Mouse (Mus musculus) kidney, embryonic 15.5 days (tissue): ENCODE measurements around the gene Upk3bl. TPM values are rescaled to one million over a fixed set of nuclear protein-coding genes. Genes with fewer than 3 reads are reported as not detected.
"Not testable (repeated sequence)": the region's sequence is repeated elsewhere in the genome, so short reads cannot be mapped to it uniquely, and the experiment has no call there.

ENCODE experiments used
- ATAC-seq: fragments of 200-750 bp; cut with Nextera tagmentation; replicated peaks from 2 replicates; pipeline ENCODE4 v1.8.0; 2017; ENCODE audit warnings: moderate TSS enrichment; ENCODE audit not compliant: low FRiP score
- H3K27ac ChIP-seq: fragments of 300-500 bp; sonication (generic); 2 replicates; pipeline ENCODE4 v1.5.1; 2015; ENCODE audit warnings: mild to moderate bottlenecking, inconsistent platforms
- H3K27me3 ChIP-seq: fragments of 300-500 bp; sonication (generic); 2 replicates; pipeline ENCODE4 v1.6.1; 2015; ENCODE audit warnings: inconsistent platforms
- H3K36me3 ChIP-seq: fragments of 300-500 bp; sonication (generic); 2 replicates; pipeline ENCODE4 v1.6.1; 2015; ENCODE audit warnings: inconsistent platforms
- H3K4me1 ChIP-seq: fragments of 300-500 bp; sonication (generic); 2 replicates; pipeline ENCODE4 v1.6.1; 2015; ENCODE audit warnings: inconsistent platforms
- H3K4me2 ChIP-seq: fragments of 300-500 bp; sonication (generic); 2 replicates; pipeline ENCODE4 v1.6.1; 2015; ENCODE audit warnings: moderate library complexity, mild to moderate bottlenecking, inconsistent platforms
- H3K4me3 ChIP-seq: fragments of 300-500 bp; sonication (generic); replicated peaks from 2 replicates; pipeline ENCODE4 v1.5.1; 2015; ENCODE audit warnings: mild to moderate bottlenecking, inconsistent platforms
- H3K9ac ChIP-seq: fragments of 300-500 bp; sonication (generic); 2 replicates; pipeline ENCODE4 v1.6.1; 2015; ENCODE audit warnings: mild to moderate bottlenecking, inconsistent platforms
- H3K9me3 ChIP-seq: fragments of 300-500 bp; sonication (generic); replicated peaks from 2 replicates; pipeline ENCODE4 v1.6.1; 2016; ENCODE audit warnings: inconsistent platforms
- WGBS: fragments of 180-500 bp; shearing (Covaris S2); methylation state at CpG from one replicate; pipeline ENCODE4 v1.1.7; 2015; ENCODE audit warnings: mixed read lengths; 5-methylcytosine and 5-hydroxymethylcytosine counted together
- microRNA-seq: library from miRNA; unstranded; fragments of <30 nt; microRNA quantifications from one replicate; pipeline ENCODE4, GENCODE M21; 2016
- polyA plus RNA-seq: library from polyadenylated mRNA; unstranded; fragments of >200 nt; fragmentation: Nextera tagmentation; extraction: Ambion mirVana; gene quantifications from 2 replicates; pipeline ENCODE4 v1.2.1, GENCODE M21; 2015

Upk3bl gene
- polyA plus RNA-seq, 1 experiment from 2014 or later: 3.2 TPM

GRCm38 (mm10) chr5:136094249-136095010 lies 40.1 kb downstream of the Upk3bl start:
- Histone ChIP-seq H3K36me3 (no peaks in the 10 kb centered on the region), H3K9me3 (no peaks in the 10 kb centered on the region), H3K4me2 (no peak overlapping the region), H3K27me3 (no peaks in the 10 kb centered on the region), H3K9ac (no peak overlapping the region), H3K27ac (no peak overlapping the region), H3K4me1 (no peaks in the 10 kb centered on the region), H3K4me3 (no peak overlapping the region)
- WGBS: 50% methylated on average over 8 of the region's 8 CpGs
- ATAC-seq: no peak

DNA sequence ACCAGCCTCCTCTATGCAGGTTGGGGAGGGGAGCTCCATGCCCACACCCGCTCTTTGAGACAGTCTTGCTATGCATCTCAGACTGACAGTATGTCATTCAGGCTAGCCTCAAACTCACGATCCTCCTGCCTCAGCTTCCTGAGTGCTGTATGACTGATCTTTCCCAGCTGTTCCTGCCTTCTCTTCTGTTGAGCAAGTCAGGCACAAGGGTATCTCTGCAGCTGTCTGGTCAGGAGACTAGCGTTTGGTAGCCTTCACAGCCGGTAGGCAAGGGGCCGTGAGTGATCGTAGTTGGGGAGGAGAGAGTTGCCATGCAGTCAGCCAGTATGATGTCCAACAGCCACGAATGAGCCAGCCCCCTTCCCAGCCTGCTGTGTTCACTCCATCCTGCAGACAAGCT lies 40.8 kb downstream of the Upk3bl start:
- Histone ChIP-seq H3K9ac (no peak overlapping the region), H3K4me3 (no peak overlapping the region), H3K9me3 (no peaks in the 10 kb centered on the region), H3K4me1 (no peaks in the 10 kb centered on the region), H3K27ac (no peak overlapping the region), H3K4me2 (no peak overlapping the region), H3K27me3 (no peaks in the 10 kb centered on the region), H3K36me3 (no peaks in the 10 kb centered on the region)
- no peak for ATAC-seq
- 71% methylated on average over 7 of the region's 7 CpGs for WGBS

GRCm38 (mm10) chr5:136098536-136098935 lies 44.2 kb downstream of the Upk3bl start:
- no peak for ATAC-seq
- Histone ChIP-seq H3K9ac (no peak overlapping the region), H3K4me3 (no peak overlapping the region), H3K27ac (no peak overlapping the region), H3K4me2 (no peak overlapping the region), H3K4me1 (peaks cover 9% of the 10 kb centered on the region), H3K36me3 (no peaks in the 10 kb centered on the region), H3K27me3 (peaks cover 10% of the 10 kb centered on the region; the same call in 1 of the 2 replicates), H3K9me3 (no peaks in the 10 kb centered on the region)
- 82% methylated on average over 10 of the region's 10 CpGs for WGBS

DNA sequence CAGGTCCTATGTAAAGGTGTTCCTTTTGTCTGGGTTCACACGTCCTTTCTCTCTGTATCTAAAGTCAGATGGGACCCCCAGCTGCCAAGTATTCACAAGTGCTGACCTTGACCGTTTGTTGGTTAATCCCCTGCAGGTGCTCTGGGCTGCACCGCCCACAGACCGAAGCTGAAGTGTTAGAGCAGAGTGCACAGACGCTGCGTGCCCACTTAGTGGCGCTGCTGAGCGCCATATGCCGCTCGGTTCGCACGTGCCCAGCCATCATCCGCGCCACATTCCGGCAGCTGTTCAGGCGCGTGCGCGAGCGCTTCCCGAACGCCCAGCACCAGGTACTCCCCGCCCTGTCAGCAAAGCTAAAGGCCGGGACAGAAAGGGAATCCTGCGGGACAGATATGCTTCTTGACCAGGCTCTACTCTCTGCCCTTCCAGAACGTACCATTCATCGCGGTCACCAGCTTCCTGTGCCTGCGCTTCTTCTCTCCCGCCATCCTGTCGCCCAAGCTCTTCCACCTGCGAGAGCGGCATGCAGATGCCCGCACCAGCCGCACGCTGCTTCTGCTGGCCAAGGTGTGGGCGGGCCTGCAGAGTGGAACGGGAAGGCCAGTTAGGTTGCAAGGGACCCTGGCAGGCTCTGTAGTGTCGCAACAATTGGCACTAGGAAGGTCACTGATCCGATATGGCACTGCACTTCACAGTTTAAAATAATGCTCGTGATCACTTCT lies 48.0 kb downstream of the Upk3bl start:
- peaks cover 9% of the 10 kb centered on the region for H3K4me1 ChIP-seq
- H3K36me3 ChIP-seq: peaks cover 8% of the 10 kb centered on the region
- H3K4me2 ChIP-seq: peak overlapping the region; percentile 71
- 8% methylated on average over 41 of the region's 41 CpGs for WGBS
- H3K9ac ChIP-seq: 0 out of 2 replicates have a peak overlapping the region, but pooled peaks have one; percentile 26
- no peaks in the 10 kb centered on the region for H3K9me3 ChIP-seq
- peaks cover 10% of the 10 kb centered on the region; the same call in 1 of the 2 replicates for H3K27me3 ChIP-seq
- H3K4me3 ChIP-seq: peak overlapping the region; percentile 39
- no peak overlapping the region for H3K27ac ChIP-seq
- peak; percentile 84 for ATAC-seq

DNA sequence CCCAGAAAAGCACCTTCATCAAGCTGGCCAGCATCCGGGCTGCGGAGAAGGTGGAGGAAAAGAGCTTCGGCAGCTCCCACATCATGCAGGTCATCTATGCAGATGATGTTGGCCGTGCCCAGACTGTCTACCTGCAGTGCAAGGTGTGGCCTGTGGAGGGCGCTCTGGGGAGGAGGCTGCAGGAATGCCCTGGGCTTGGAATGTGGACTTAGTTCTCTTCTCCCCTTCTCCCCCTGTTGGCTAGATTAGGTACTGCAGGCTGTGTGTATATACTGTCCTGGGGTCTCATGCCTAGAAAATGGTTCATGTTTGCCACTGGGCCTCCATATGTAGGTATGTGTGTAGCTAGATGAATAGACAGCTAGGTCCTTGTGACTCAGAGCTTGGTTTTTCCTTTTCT lies 50.2 kb downstream of the Upk3bl start:
- H3K9ac ChIP-seq: no peak overlapping the region
- H3K9me3 ChIP-seq: no peaks in the 10 kb centered on the region
- peaks cover 9% of the 10 kb centered on the region for H3K4me1 ChIP-seq
- peaks cover 10% of the 10 kb centered on the region; the same call in 1 of the 2 replicates for H3K27me3 ChIP-seq
- H3K36me3 ChIP-seq: peaks cover 8% of the 10 kb centered on the region
- H3K27ac ChIP-seq: no peak overlapping the region
- WGBS: 88% methylated on average over 5 of the region's 5 CpGs
- ATAC-seq: no peak
- no peak overlapping the region for H3K4me2 ChIP-seq
- no peak overlapping the region for H3K4me3 ChIP-seq

DNA sequence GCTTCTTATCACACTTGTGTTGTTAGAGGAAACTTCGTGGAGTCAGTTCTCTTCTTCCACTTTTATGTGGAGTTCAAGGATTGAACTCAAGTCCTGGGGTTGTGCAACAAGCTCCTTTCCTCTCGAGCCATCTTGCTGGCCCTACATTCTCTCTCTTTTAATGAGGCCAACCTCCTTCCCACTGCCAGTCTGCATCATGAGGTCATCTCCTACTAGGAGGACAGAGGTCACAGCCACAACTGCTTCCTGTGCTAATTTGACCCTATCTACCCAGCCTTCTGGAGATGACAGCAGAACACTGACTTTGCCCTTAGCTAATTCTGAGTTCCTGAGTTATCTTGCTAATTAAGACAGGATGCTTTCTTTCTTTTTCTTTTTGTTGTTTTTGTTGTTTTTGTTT lies 54.2 kb downstream of the Upk3bl start:
- H3K27me3 ChIP-seq: no peaks in the 10 kb centered on the region
- no peak for ATAC-seq
- no peaks in the 10 kb centered on the region for H3K4me1 ChIP-seq
- no peak overlapping the region for H3K4me3 ChIP-seq
- no peak overlapping the region for H3K27ac ChIP-seq
- H3K9me3 ChIP-seq: no peaks in the 10 kb centered on the region
- no peak overlapping the region for H3K4me2 ChIP-seq
- no peak overlapping the region for H3K9ac ChIP-seq
- H3K36me3 ChIP-seq: peaks cover 8% of the 10 kb centered on the region
- WGBS: 54% methylated on average over 2 of the region's 2 CpGs

DNA sequence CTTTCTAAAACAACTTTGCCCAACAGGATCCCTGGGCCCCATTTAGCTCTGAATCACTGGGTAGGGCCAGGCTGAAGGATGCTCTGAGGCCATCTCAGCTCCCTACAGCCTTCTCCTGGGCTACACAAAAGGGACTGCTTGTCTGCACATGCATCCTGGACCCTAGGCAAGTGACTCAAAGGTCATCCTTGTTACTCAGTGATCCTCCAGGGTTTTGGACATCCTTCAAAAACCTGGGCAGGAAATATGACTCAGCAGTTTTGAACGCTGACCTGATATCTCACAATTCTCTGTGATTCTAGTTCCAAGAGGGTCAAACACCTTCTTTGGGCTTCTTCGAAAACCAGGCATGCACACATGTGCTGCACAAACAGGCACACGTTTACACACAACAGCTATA lies 54.8 kb downstream of the Upk3bl start:
- Histone ChIP-seq H3K4me1 (no peaks in the 10 kb centered on the region), H3K27ac (no peak overlapping the region)

GRCm38 (mm10) chr5:136113546-136113945 lies 59.3 kb downstream of the Upk3bl start:
- not testable (repeated sequence) for H3K4me2 ChIP-seq, H3K4me3 ChIP-seq, ATAC-seq, H3K9me3 ChIP-seq, H3K9ac ChIP-seq, H3K27ac ChIP-seq, H3K27me3 ChIP-seq, H3K36me3 ChIP-seq
- peaks cover 25% of the 10 kb centered on the region for H3K4me1 ChIP-seq
- WGBS: 46% methylated on average over 4 of the region's 4 CpGs

More for the DNA sequence above, 54.8 kb downstream of the Upk3bl start:
- ATAC-seq: no peak
- 75% methylated on average over 3 of the region's 3 CpGs for WGBS
- Histone ChIP-seq H3K4me3 (no peak overlapping the region), H3K9me3 (no peaks in the 10 kb centered on the region), H3K9ac (no peak overlapping the region), H3K4me2 (no peak overlapping the region), H3K27me3 (no peaks in the 10 kb centered on the region), H3K36me3 (peaks cover 8% of the 10 kb centered on the region)

Small RNA genes within 50 kb of the gene (microRNA-seq; reads per million reads assigned to microRNA genes)
- gene Mir7035: 1.2 reads per million

Other genes with a start within 250 kb of the Upk3bl start
- 0.55 and 1.2 TPM in 2 replicates for gene Srrm3, start 247.6 kb upstream of the Upk3bl start, polyA plus RNA-seq
- 70.0 and 72.9 TPM in 2 replicates for gene Hspb1, start 166.6 kb upstream of the Upk3bl start, polyA plus RNA-seq
- gene Ywhag, start 119.9 kb upstream of the Upk3bl start, polyA plus RNA-seq: 179 and 189 TPM in 2 replicates
- gene Ssc4d, start 80.0 kb upstream of the Upk3bl start, polyA plus RNA-seq: 9.6 and 10.1 TPM in 2 replicates
- gene Zp3, start 74.4 kb upstream of the Upk3bl start, polyA plus RNA-seq: 0.30 TPM in 1 of 2 replicates, not detected in the other
- 29.4 and 29.9 TPM in 2 replicates for gene Dtx2, start 59.7 kb upstream of the Upk3bl start, polyA plus RNA-seq
- 2.6 and 5.9 TPM in 2 replicates for gene Upk3b, start 16.0 kb upstream of the Upk3bl start, polyA plus RNA-seq
- 15.4 and 18.5 TPM in 2 replicates for gene Rasa4, start 29.4 kb downstream of the Upk3bl start, polyA plus RNA-seq
- gene Polr2j, start 62.1 kb downstream of the Upk3bl start, polyA plus RNA-seq: 249 and 260 TPM in 2 replicates
- gene Lrwd1, start 81.6 kb downstream of the Upk3bl start, polyA plus RNA-seq: 33.6 and 40.2 TPM in 2 replicates
- gene Alkbh4, start 81.7 kb downstream of the Upk3bl start, polyA plus RNA-seq: 15.7 and 16.9 TPM in 2 replicates
- gene Orai2, start 116.2 kb downstream of the Upk3bl start, polyA plus RNA-seq: 6.0 and 6.3 TPM in 2 replicates
- gene Prkrip1, start 144.5 kb downstream of the Upk3bl start, polyA plus RNA-seq: 50.8 and 51.3 TPM in 2 replicates
- gene Sh2b2, start 192.1 kb downstream of the Upk3bl start, polyA plus RNA-seq: 5.0 and 5.2 TPM in 2 replicates